Mouse (Mus musculus) spleen, adult 2 months (tissue): ENCODE results near the gene Adgrd1.

Source experiments
- CTCF ChIP-seq: fragments of 200-500 bp; IDR thresholded peaks from 2 replicates; pipeline ENCODE4 v1.5.1; 2011; ENCODE audit warnings: mild to moderate bottlenecking, inconsistent platforms; ENCODE audit not compliant: insufficient read depth, insufficient read length, insufficient replicate concordance; ENCODE audit errors: extremely low read depth
- POLR2A ChIP-seq: fragments of 200-500 bp; IDR thresholded peaks from 2 replicates; pipeline ENCODE4 v1.6.1; 2011; ENCODE audit warnings: low read depth, low read length, inconsistent platforms

- TF ChIP-seq CTCF = no peak
- no peak for TF ChIP-seq POLR2A
Observed at GRCm38 (mm10) chr5:129118523-129118922, 22.0 kb downstream of the Adgrd1 start.
